Comparison of ENCODE assay signal across 7 mouse cellular contexts in the genomic region with DNA sequence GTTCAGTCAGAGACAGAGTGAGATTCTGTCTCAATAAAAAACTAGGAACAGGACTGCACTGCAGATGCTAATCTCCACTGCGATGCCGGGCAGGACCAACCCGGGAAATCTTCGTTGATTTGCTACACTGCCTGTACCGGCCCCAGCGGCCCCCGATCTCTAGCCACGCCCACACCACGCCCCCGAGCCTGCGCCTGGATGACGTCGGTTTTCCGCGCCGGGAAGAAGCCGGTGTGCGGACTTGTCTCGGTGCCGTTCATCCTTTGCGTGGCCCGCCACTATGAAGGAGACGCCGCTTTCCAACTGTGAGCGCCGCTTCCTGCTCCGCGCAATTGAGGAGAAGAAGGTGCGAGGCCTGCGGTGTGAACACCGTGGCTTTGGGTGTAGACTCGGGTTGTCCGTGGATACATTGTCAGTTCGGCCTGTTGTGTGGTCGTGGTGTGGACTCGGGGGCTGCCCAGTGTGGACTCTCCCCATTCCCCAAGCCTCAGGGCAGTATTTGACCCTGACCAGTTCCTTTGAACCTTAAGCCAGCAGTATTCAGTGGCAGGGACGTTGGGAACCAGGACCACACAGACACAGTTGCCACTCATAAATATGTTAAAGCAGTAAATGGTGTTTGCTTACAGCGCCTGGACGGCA. TPM values are rescaled to one million over a fixed set of nuclear protein-coding genes. Genes with fewer than 3 reads are reported as not detected.
DNase-seq lines count a peak whose midpoint lies in the region; ATAC-seq lines count a peak whose summit lies in the region.

A gene (plus strand): TSS at position 201 of the 642 bp plus-strand sequence.

- peak within 1 kb of the TSS; percentile 75 for H3K9ac ChIP-seq in intestine, embryonic 16.5 days (ENCODE audit: low read depth, low read length)
- peak within 1 kb of the TSS; percentile 79 for H3K9ac ChIP-seq in midbrain, embryonic 11.5 days (ENCODE audit: low read length)

- no peaks in the 10 kb centered on the region for H3K27me3 ChIP-seq in intestine, embryonic 16.5 days (replicated peaks; ENCODE audit: control insufficient read depth, insufficient read depth, low read length)
- H3K27me3 ChIP-seq in midbrain, embryonic 11.5 days (ENCODE audit: control insufficient read depth, insufficient read depth, low read length) = no peaks in the 10 kb centered on the region

- DNase-seq in adrenal gland, adult 18-20 months (ENCODE audit: low spot score in 2 of 2) = peak; percentile 99
- DNase-seq in embryo, embryonic 11 days = peak; percentile 93
- peak; percentile 89 to 94 for DNase-seq in gastrocnemius, postnatal 36 days
- peak; percentile 97 to 98 for DNase-seq in left cerebral cortex, postnatal 36 days (ENCODE audit: low spot score in 2 of 2)
- peak; percentile 100 for DNase-seq in midbrain, embryonic 11.5 days (ENCODE audit: low spot score, missing footprints)
- peak; percentile 78 for DNase-seq in skeletal muscle tissue, adult 2 months (ENCODE audit: low read depth, low spot score)

- intact Hi-C loops in gastrocnemius, postnatal 36 days (cut with DNase I) = no loop called here
- intact Hi-C loops in left cerebral cortex, postnatal 36 days (cut with DNase I) = loop anchor here (2.0 kb wide), 1 partner anchor 18 kb away; no protein-coding TSS in a partner anchor

- peak within 1 kb of the TSS; percentile 73 for H3K4me3 ChIP-seq in intestine, embryonic 16.5 days (ENCODE audit: low read length)
- H3K4me3 ChIP-seq in midbrain, embryonic 11.5 days (ENCODE audit: low read depth, low read length) = peak within 1 kb of the TSS; percentile 86

- ATAC-seq in intestine, embryonic 16.5 days = peak; percentile 95
- peak; percentile 96 for ATAC-seq in midbrain, embryonic 11.5 days (ENCODE audit: low FRiP score)

- peaks cover 10% of the 10 kb centered on the region for H3K4me1 ChIP-seq in intestine, embryonic 16.5 days (ENCODE audit: control insufficient read depth, insufficient read depth, low read length)
- H3K4me1 ChIP-seq in midbrain, embryonic 11.5 days (ENCODE audit: control insufficient read depth, insufficient read depth, low read length) = peaks cover 3% of the 10 kb centered on the region; the same call in 1 of the 2 replicates

- H3K4me2 ChIP-seq in intestine, embryonic 16.5 days (ENCODE audit: low read depth, low read length) = peak within 1 kb of the TSS; percentile 84
- peak within 1 kb of the TSS; percentile 72 for H3K4me2 ChIP-seq in midbrain, embryonic 11.5 days

- H3K9me3 ChIP-seq in intestine, embryonic 16.5 days (ENCODE audit: control insufficient read depth, low read length) = no peaks in the 10 kb centered on the region
- no peaks in the 10 kb centered on the region for H3K9me3 ChIP-seq in midbrain, embryonic 11.5 days (ENCODE audit: control insufficient read depth, low read length)

- WGBS in intestine, embryonic 16.5 days = 0% methylated on average over 39 of the region's 39 CpGs
- 1% methylated on average over 39 of the region's 39 CpGs for WGBS in midbrain, embryonic 11.5 days

- 0 out of 2 replicates have a peak, but pooled peaks cover 3% of the 10 kb centered on the region for H3K36me3 ChIP-seq in intestine, embryonic 16.5 days (ENCODE audit: control insufficient read depth, insufficient read depth, low read length)
- peaks cover 11% of the 10 kb centered on the region for H3K36me3 ChIP-seq in midbrain, embryonic 11.5 days (ENCODE audit: control insufficient read depth, insufficient read depth, low read length)

- peak within 1 kb of the TSS; percentile 30 for H3K27ac ChIP-seq in intestine, embryonic 16.5 days (ENCODE audit: low read length)
- peak within 1 kb of the TSS; percentile 90 for H3K27ac ChIP-seq in midbrain, embryonic 11.5 days (ENCODE audit: low read depth, low read length)

RNA-seq across cellular contexts. Expression of the gene that starts here (rescaled TPM):
- total RNA-seq in adrenal gland, adult 18-20 months (2021) = 10 to 100 TPM; 26.7 to 31.5 TPM
- 10 to 100 TPM; 12.7 to 15.5 TPM for total RNA-seq in gastrocnemius, postnatal 36 days (2021)
- polyA plus RNA-seq in intestine, embryonic 16.5 days (2015; fragmentation: Nextera tagmentation; extraction: Ambion mirVana) = 55.6 and 69.1 TPM in 2 replicates
- 10 to 100 TPM; 39.1 to 41.9 TPM for total RNA-seq in left cerebral cortex, postnatal 36 days (2021)
- 110 and 113 TPM in 2 replicates for polyA plus RNA-seq in midbrain, embryonic 11.5 days (2014; fragmentation: Nextera tagmentation; extraction: Ambion mirVana)

Comparison
In these comparisons a context has a peak if more than half of its experiments do, and no peak if none do; other contexts are left out.
1. Peak in every context shown above with its lines: DNase-seq, ATAC-seq, H3K4me3 ChIP-seq and H3K27ac ChIP-seq.